Mouse (Mus musculus) urinary bladder, postnatal 36 days (tissue): ENCODE results near the gene Olfr1472.
"Not testable (repeated sequence)": the region's sequence is repeated elsewhere in the genome, so short reads cannot be mapped to it uniquely, and the experiment has no call there.

Experiments used
- DNase-seq, 2 experiments: peaks; one replicate each; pipeline ENCODE4 v3.0.0; 2022; ENCODE audit warnings: low spot score in 2 of 2, mixed read lengths in 1 of 2

Gene Olfr1472

GRCm38 (mm10) chr19:13455986-13456385, at the start of gene Olfr1472:
Gene Olfr1472 (minus strand): TSS chr19:13456086.
- DNase-seq: no peak

- no peak for DNase-seq
Observed at GRCm38 (mm10) chr19:13500246-13500645, 44.4 kb upstream of the Olfr1472 start, which contains the start of gene Olfr1477. Gene Olfr1477 (plus strand): TSS chr19:13500546.

GRCm38 (mm10) chr19:13480096-13480495, 24.2 kb upstream of the Olfr1472 start, which contains the start of gene Olfr1475:
Gene Olfr1475 (minus strand): TSS chr19:13480196.
- DNase-seq: no peak

GRCm38 (mm10) chr19:13469265-13469664, 13.4 kb upstream of the Olfr1472 start, which contains the start of gene Olfr1474:
Gene Olfr1474 (plus strand): TSS chr19:13469565.
- DNase-seq: not testable (repeated sequence)

- not testable (repeated sequence) for DNase-seq
Observed at GRCm38 (mm10) chr19:13443109-13443508, 12.8 kb downstream of the Olfr1472 start, which contains the start of gene Olfr1471. Gene Olfr1471 (plus strand): TSS chr19:13443409.

GRCm38 (mm10) chr19:13407549-13407948, 48.3 kb downstream of the Olfr1472 start, which contains the start of gene Olfr1469:
Gene Olfr1469 (plus strand): TSS chr19:13407849.
- no peak for DNase-seq
